Mouse (Mus musculus) cerebellum, postnatal 14 days (tissue): ENCODE measurements around the gene Gps2.
"Not testable (repeated sequence)": the region's sequence is repeated elsewhere in the genome, so short reads cannot be mapped to it uniquely, and the experiment has no call there.

ENCODE experiments used
- DNase-seq, 2 experiments: peaks; one replicate each; pipeline ENCODE4 v3.0.0; 2021; ENCODE audit warnings: mixed read lengths in 2 of 2

The Gps2 gene

GRCm38 (mm10) chr11:69917379-69917948 is 3.8 kb downstream of the Gps2 start:
- DNase-seq = no peak

GRCm38 (mm10) chr11:69918118-69918517 is 4.4 kb downstream of the Gps2 start:
- no peak for DNase-seq

- DNase-seq = no peak
Observed at GRCm38 (mm10) chr11:69919053-69919452, 5.4 kb downstream of the Gps2 start.

GRCm38 (mm10) chr11:69919661-69920265 is 6.1 kb downstream of the Gps2 start:
- DNase-seq = peak; percentile 66 to 84

- DNase-seq = peak; percentile 51 to 83
Observed at GRCm38 (mm10) chr11:69920266-69921031, 6.8 kb downstream of the Gps2 start.

GRCm38 (mm10) chr11:69921114-69922011 is 7.7 kb downstream of the Gps2 start, which contains the start of gene Eif5a:
Gene Eif5a, minus strand, starts transcription at chr11:69921958.
- DNase-seq = peak; percentile 100

- DNase-seq = no peak
Observed at GRCm38 (mm10) chr11:69922012-69922756, 8.5 kb downstream of the Gps2 start.

GRCm38 (mm10) chr11:69922796-69923195 is 9.1 kb downstream of the Gps2 start:
- no peak for DNase-seq

- DNase-seq = no peak
Observed at GRCm38 (mm10) chr11:69927501-69927900, 13.8 kb downstream of the Gps2 start.

GRCm38 (mm10) chr11:69929712-69930111 is 16.0 kb downstream of the Gps2 start:
- no peak for DNase-seq

GRCm38 (mm10) chr11:69930176-69930575 is 16.5 kb downstream of the Gps2 start:
- not testable (repeated sequence) for DNase-seq

GRCm38 (mm10) chr11:69930967-69931537 is 17.4 kb downstream of the Gps2 start:
- DNase-seq = no peak

GRCm38 (mm10) chr11:69931769-69932168 is 18.1 kb downstream of the Gps2 start:
- no peak for DNase-seq

GRCm38 (mm10) chr11:69932254-69932653 is 18.6 kb downstream of the Gps2 start:
- DNase-seq = no peak

- no peak for DNase-seq
Observed at GRCm38 (mm10) chr11:69933066-69933465, 19.4 kb downstream of the Gps2 start.

GRCm38 (mm10) chr11:69934169-69934568 is 20.5 kb downstream of the Gps2 start:
- DNase-seq = peak; percentile 96 to 99

- no peak for DNase-seq
Observed at GRCm38 (mm10) chr11:69934681-69935080, 21.0 kb downstream of the Gps2 start.

- DNase-seq = peak; percentile 98 to 99
Observed at GRCm38 (mm10) chr11:69935137-69935879, 21.6 kb downstream of the Gps2 start, which contains the start of gene Ybx2. Gene Ybx2, plus strand, starts transcription at chr11:69935796.

- DNase-seq = peak; percentile 48 to 70
Observed at GRCm38 (mm10) chr11:69936156-69936555, 22.5 kb downstream of the Gps2 start.

- peak in 1 of 2 experiments; percentile 64 for DNase-seq
Observed at GRCm38 (mm10) chr11:69936714-69937347, 23.1 kb downstream of the Gps2 start.
